Mouse (Mus musculus) heart, adult 2 months (tissue): ENCODE data around the gene Pdzd2.

Source experiments
- EP300 ChIP-seq: fragments of 200-500 bp; IDR thresholded peaks from 2 replicates; pipeline ENCODE4 v1.6.1; 2011; ENCODE audit warnings: low read depth, low read length, control low read depth; ENCODE audit not compliant: insufficient read depth
- POLR2A ChIP-seq: fragments of 200-500 bp; IDR thresholded peaks from 2 replicates; pipeline ENCODE4 v1.6.1; 2011; ENCODE audit warnings: mild to moderate bottlenecking, low read depth, low read length, control low read depth; ENCODE audit not compliant: insufficient read depth

- TF ChIP-seq POLR2A (no peak), EP300 (no peak)
Observed at GRCm38 (mm10) chr15:12424187-12424586, 315.5 kb downstream of the Pdzd2 start.
